Mouse (Mus musculus) effector memory CD4-positive, alpha-beta T cell, adult 7 months (primary cell): ENCODE data around the gene Cped1. TPM values are rescaled to one million over a fixed set of nuclear protein-coding genes. Genes with fewer than 3 reads are reported as not detected.

Source experiments
- polyA plus RNA-seq: library from polyadenylated mRNA; unstranded; fragments of 100-300 nt; shearing (Covaris generic); gene quantifications from one replicate; pipeline ENCODE4 v1.2.1, GENCODE M21; 2017

The Cped1 gene
- polyA plus RNA-seq = 0.43 TPM

GRCm38 (mm10) chr6:21985732-21986540 is at the start of gene Cped1:
Cped1 (plus strand) TSS chr6:21985916.

DNA sequence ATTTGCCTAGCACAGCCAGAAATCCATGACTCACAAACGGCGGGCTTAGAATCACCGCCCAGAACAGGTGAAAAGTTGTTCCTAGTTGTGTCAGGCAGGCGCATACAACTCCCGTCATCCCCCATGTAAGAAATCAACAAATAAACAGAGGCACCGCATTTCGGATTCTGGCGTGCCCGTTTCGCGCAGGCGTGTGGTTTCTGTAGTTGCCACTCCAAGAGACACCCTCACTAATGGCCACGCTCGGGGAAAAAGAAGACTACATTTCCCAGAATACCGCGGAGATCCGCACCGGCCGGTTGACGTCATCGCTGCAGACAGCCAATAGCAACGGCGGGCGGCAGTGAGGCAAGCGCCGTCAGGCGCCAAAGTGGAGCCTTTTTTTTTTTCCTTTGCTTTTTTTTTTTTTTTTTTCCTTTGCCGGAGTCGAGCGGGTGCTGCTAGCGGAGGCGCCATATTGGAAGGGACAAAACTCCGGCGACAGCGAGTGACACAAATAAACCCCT is 36.4 kb upstream of the Cped1 start, which contains the start of gene Ing3:
Gene Ing3 (plus strand): TSS at position 346 of the 506 bp plus-strand sequence.

GRCm38 (mm10) chr6:22288004-22288736 is 302.5 kb downstream of the Cped1 start, which contains the start of gene Wnt16:
Wnt16 (plus strand) TSS chr6:22288227.

Other genes with a start within 250 kb of the Cped1 start
- gene Tspan12, start 133.4 kb upstream of the Cped1 start, polyA plus RNA-seq = not detected
- 83.7 TPM for gene Ing3, start 36.3 kb upstream of the Cped1 start, polyA plus RNA-seq